Mouse (Mus musculus): ENCODE data around the gene Atg9a. TPM values are rescaled to one million over a fixed set of nuclear protein-coding genes. Genes with fewer than 3 reads are reported as not detected.

Atg9a gene
- polyA plus RNA-seq, 1 experiment: 39.2 TPM

GRCm38 (mm10) chr1:75179334-75180104, 12.5 kb downstream of the Atg9a start:
- under 1% methylated on average over 23 of the region's 23 CpGs for WGBS
- H3K4me1 ChIP-seq (ENCODE audit: control insufficient read depth, insufficient read depth, low read length): no peaks in the 10 kb centered on the region; the same call in 1 of the 2 replicates
- peak overlapping the region; percentile 78 for H3K4me3 ChIP-seq (replicated peaks; ENCODE audit: control insufficient read depth, low read depth, low read length)
- H3K27ac ChIP-seq (ENCODE audit: control insufficient read depth, insufficient read depth, low read depth, low read length, poor library complexity): peak overlapping the region; percentile 94
- TF ChIP-seq CTCF (IDR thresholded peaks at IDR 0.05; ENCODE audit: control insufficient read depth, insufficient read depth, low read length) (no peak), POLR2A (IDR thresholded peaks at IDR 0.05; ENCODE audit: borderline replicate concordance, control insufficient read depth, low read depth, low read length) (no peak)

- Histone ChIP-seq H3K4me3 (replicated peaks; ENCODE audit: control insufficient read depth, low read depth, low read length) (peak within 1 kb of the TSS; percentile 70), H3K27ac (ENCODE audit: control insufficient read depth, insufficient read depth, low read depth, low read length, poor library complexity) (peak within 1 kb of the TSS; percentile 87), H3K4me1 (ENCODE audit: control insufficient read depth, insufficient read depth, low read length) (peaks cover 1% of the 10 kb centered on the region; the same call in 1 of the 2 replicates)
- TF ChIP-seq CTCF (IDR thresholded peaks at IDR 0.05; ENCODE audit: control insufficient read depth, insufficient read depth, low read length) (no peak), POLR2A (IDR thresholded peaks at IDR 0.05; ENCODE audit: borderline replicate concordance, control insufficient read depth, low read depth, low read length) (peak; percentile 71; the same call in 1 of the 2 replicates)
- 4% methylated on average over 58 of the region's 59 CpGs for WGBS
Observed at GRCm38 (mm10) chr1:75168472-75169464, 23.2 kb downstream of the Atg9a start, which contains the start of gene Zfand2b. TSS of gene Zfand2b (plus strand) at chr1:75168646.

GRCm38 (mm10) chr1:75168093-75168471, 23.9 kb downstream of the Atg9a start:
- H3K4me3 ChIP-seq (replicated peaks; ENCODE audit: control insufficient read depth, low read depth, low read length): peak overlapping the region; percentile 70
- H3K27ac ChIP-seq (ENCODE audit: control insufficient read depth, insufficient read depth, low read depth, low read length, poor library complexity): peak overlapping the region; percentile 73
- peaks cover 1% of the 10 kb centered on the region; the same call in 1 of the 2 replicates for H3K4me1 ChIP-seq (ENCODE audit: control insufficient read depth, insufficient read depth, low read length)
- TF ChIP-seq POLR2A (IDR thresholded peaks at IDR 0.05; ENCODE audit: borderline replicate concordance, control insufficient read depth, low read depth, low read length): no peak
- TF ChIP-seq CTCF (IDR thresholded peaks at IDR 0.05; ENCODE audit: control insufficient read depth, insufficient read depth, low read length): no peak
- 6% methylated on average over 7 of the region's 7 CpGs for WGBS

- no peak overlapping the region for H3K4me3 ChIP-seq (replicated peaks; ENCODE audit: control insufficient read depth, low read depth, low read length)
- 73% methylated on average over 4 of the region's 4 CpGs for WGBS
- H3K27ac ChIP-seq (ENCODE audit: control insufficient read depth, insufficient read depth, low read depth, low read length, poor library complexity): no peak overlapping the region
- TF ChIP-seq POLR2A (IDR thresholded peaks at IDR 0.05; ENCODE audit: borderline replicate concordance, control insufficient read depth, low read depth, low read length) (no peak), CTCF (IDR thresholded peaks at IDR 0.05; ENCODE audit: control insufficient read depth, insufficient read depth, low read length) (no peak)
- peaks cover 2% of the 10 kb centered on the region for H3K4me1 ChIP-seq (ENCODE audit: control insufficient read depth, insufficient read depth, low read length)
Observed at GRCm38 (mm10) chr1:75160256-75160617, 31.8 kb downstream of the Atg9a start.

- Histone ChIP-seq H3K27ac (ENCODE audit: control insufficient read depth, insufficient read depth, low read depth, low read length, poor library complexity) (peak overlapping the region; percentile 52; the same call in 1 of the 2 replicates), H3K4me3 (replicated peaks; ENCODE audit: control insufficient read depth, low read depth, low read length) (no peak overlapping the region), H3K4me1 (ENCODE audit: control insufficient read depth, insufficient read depth, low read length) (peaks cover 2% of the 10 kb centered on the region)
- WGBS: 64% methylated on average over 5 of the region's 5 CpGs
- no peak for TF ChIP-seq POLR2A (IDR thresholded peaks at IDR 0.05; ENCODE audit: borderline replicate concordance, control insufficient read depth, low read depth, low read length)
- no peak for TF ChIP-seq CTCF (IDR thresholded peaks at IDR 0.05; ENCODE audit: control insufficient read depth, insufficient read depth, low read length)
Observed at GRCm38 (mm10) chr1:75159540-75160255, 32.3 kb downstream of the Atg9a start.

GRCm38 (mm10) chr1:75158990-75159389, 33.0 kb downstream of the Atg9a start:
- no peak overlapping the region for H3K4me3 ChIP-seq (replicated peaks; ENCODE audit: control insufficient read depth, low read depth, low read length)
- TF ChIP-seq CTCF (IDR thresholded peaks at IDR 0.05; ENCODE audit: control insufficient read depth, insufficient read depth, low read length) (no peak), POLR2A (IDR thresholded peaks at IDR 0.05; ENCODE audit: borderline replicate concordance, control insufficient read depth, low read depth, low read length) (no peak)
- H3K27ac ChIP-seq (ENCODE audit: control insufficient read depth, insufficient read depth, low read depth, low read length, poor library complexity): no peak overlapping the region
- peaks cover 2% of the 10 kb centered on the region for H3K4me1 ChIP-seq (ENCODE audit: control insufficient read depth, insufficient read depth, low read length)

- no peak overlapping the region for H3K27ac ChIP-seq (ENCODE audit: control insufficient read depth, insufficient read depth, low read depth, low read length, poor library complexity)
- peaks cover 2% of the 10 kb centered on the region for H3K4me1 ChIP-seq (ENCODE audit: control insufficient read depth, insufficient read depth, low read length)
- TF ChIP-seq POLR2A (IDR thresholded peaks at IDR 0.05; ENCODE audit: borderline replicate concordance, control insufficient read depth, low read depth, low read length): no peak
- TF ChIP-seq CTCF (IDR thresholded peaks at IDR 0.05; ENCODE audit: control insufficient read depth, insufficient read depth, low read length): no peak
- 51% methylated on average over 3 of the region's 3 CpGs for WGBS
- H3K4me3 ChIP-seq (replicated peaks; ENCODE audit: control insufficient read depth, low read depth, low read length): no peak overlapping the region
Observed at GRCm38 (mm10) chr1:75155837-75156236, 36.2 kb downstream of the Atg9a start.
